Mouse (Mus musculus) G1E (cell line): Measurements from ENCODE around the gene Zfp687. TPM values are rescaled to one million over a fixed set of nuclear protein-coding genes. Genes with fewer than 3 reads are reported as not detected.

ENCODE experiments used
- ATAC-seq: 2 replicates; pipeline ENCODE4 v1.8.0; 2016; ENCODE audit warnings: mild to moderate bottlenecking; ENCODE audit not compliant: insufficient number of reproducible peaks, poor library complexity, low FRiP score, severe bottlenecking; ENCODE audit errors: extremely low read depth
- DNase-seq: peaks from one replicate; pipeline ENCODE4 v3.0.0; 2012; ENCODE audit warnings: low spot score
- H3K27me3 ChIP-seq: 2 replicates; pipeline ENCODE4 v1.6.1; 2012; ENCODE audit warnings: mild to moderate bottlenecking, low read length, inconsistent platforms; ENCODE audit not compliant: insufficient read depth
- H3K36me3 ChIP-seq: replicated peaks from 2 replicates; pipeline ENCODE3; 2012; ENCODE audit warnings: mild to moderate bottlenecking, inconsistent platforms
- H3K4me1 ChIP-seq: 2 replicates; pipeline ENCODE4 v1.6.1; 2012; ENCODE audit warnings: low read depth, low read length, inconsistent platforms, mixed read lengths; ENCODE audit not compliant: insufficient read depth
- H3K4me3 ChIP-seq: 2 replicates; pipeline ENCODE4 v1.5.1; 2012; ENCODE audit warnings: low read depth, mild to moderate bottlenecking, inconsistent platforms, low read length, moderate library complexity, mixed read lengths
- H3K9me3 ChIP-seq: replicated peaks from 2 replicates; pipeline ENCODE4 v1.6.1; 2012; ENCODE audit warnings: inconsistent platforms
- CTCF ChIP-seq: IDR thresholded peaks from 2 replicates; pipeline ENCODE4 v1.5.1; 2012; ENCODE audit warnings: low read depth, low read length, inconsistent platforms, mixed read lengths
- GATA1 ChIP-seq: IDR thresholded peaks from 2 replicates; pipeline ENCODE4 v1.6.1; 2012; ENCODE audit warnings: borderline replicate concordance, low read length, inconsistent platforms, mixed read lengths
- GATA2 ChIP-seq: IDR thresholded peaks from 2 replicates; pipeline ENCODE4 v1.6.1; 2012; ENCODE audit warnings: low read depth, low read length, inconsistent platforms, borderline replicate concordance
- POLR2AphosphoS5 ChIP-seq: IDR thresholded peaks from 2 replicates; pipeline ENCODE4 v1.6.1; 2012; ENCODE audit warnings: low read depth, low read length, inconsistent platforms; ENCODE audit not compliant: insufficient replicate concordance
- TAL1 ChIP-seq: conservative IDR thresholded peaks from 2 replicates; pipeline ENCODE4 v1.6.1; 2012; ENCODE audit warnings: low read depth, low read length, inconsistent platforms, mixed read lengths
- polyA plus RNA-seq: library from polyadenylated mRNA; stranded (reverse); fragments of >175 nt; gene quantifications from 2 replicates; pipeline ENCODE4 v1.2.3, GENCODE M21; 2012
- total RNA-seq, 2 experiments: library from RNA; stranded (forward) in 1 of 2; stranded (reverse) in 1 of 2; fragments of 200-1000 nt in 1 of 2; fragments of >200 nt in 1 of 2; fragmentation: Nextera tagmentation in 1 of 2; gene quantifications; 2 replicates each; pipeline ENCODE4 v1.2.3; 2014 to 2017

The Zfp687 gene
- total RNA-seq (2014; fragmentation: Nextera tagmentation) (44.7 and 52.9 TPM in 2 replicates), total RNA-seq (2017) (22.4 and 27.5 TPM in 2 replicates), polyA plus RNA-seq (64.0 and 72.5 TPM in 2 replicates)

DNA sequence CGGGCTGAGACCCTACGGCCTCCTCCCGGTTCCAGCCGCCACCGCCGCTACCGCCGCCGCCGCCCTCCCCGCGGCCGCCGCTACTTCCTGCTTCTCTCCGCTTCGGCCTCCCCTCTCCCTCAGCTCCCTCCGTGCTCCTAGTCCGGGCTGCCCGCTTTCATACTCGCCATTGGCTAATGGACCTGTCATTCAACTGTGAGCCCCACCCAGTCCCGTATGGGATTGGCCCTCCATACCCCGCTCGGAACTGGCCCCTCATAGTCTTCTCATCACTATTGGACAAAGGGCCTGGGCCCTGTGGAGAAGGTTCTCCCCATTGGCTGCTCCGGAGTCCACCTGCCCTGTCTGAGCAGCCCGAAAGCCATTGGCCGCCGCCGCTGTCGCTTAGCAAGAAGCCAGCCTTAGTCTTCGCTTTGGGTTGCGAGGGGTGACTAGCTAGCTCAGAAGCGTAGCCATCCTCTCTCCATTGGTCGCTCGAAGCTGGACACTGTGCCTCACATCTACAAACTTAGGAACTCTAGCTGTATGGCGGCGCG, at the start of gene Zfp687:
TSS of gene Zfp687 (minus strand) at position 112 of the 536 bp plus-strand sequence.
- Histone ChIP-seq H3K36me3 (peaks cover 56% of the 10 kb centered on the region), H3K9me3 (no peaks in the 10 kb centered on the region), H3K4me1 (peaks cover 51% of the 10 kb centered on the region), H3K4me3 (peak within 1 kb of the TSS; percentile 78), H3K27me3 (no peaks in the 10 kb centered on the region)
- peak; percentile 100 for DNase-seq
- peak; percentile 89 for ATAC-seq
- no peak for TF ChIP-seq TAL1

DNA sequence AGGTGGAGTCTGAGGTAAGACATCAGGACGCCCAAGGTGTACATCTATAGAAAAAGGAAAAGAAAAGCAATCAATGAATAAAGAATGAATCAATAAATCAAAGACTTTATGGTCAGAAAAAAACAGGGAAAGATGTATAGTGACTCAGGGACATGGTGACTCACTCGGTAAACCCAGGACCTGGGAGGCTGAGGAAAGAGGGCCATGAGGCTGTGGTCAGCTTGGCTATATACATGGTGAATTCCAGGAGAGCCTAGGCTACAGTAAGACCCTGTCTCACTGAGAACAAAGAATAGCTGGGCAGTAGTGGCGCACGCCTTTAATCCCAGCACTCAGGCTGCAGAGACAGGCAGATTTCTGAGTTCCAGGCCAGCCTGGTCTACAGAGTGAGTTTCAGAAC, 48.5 kb upstream of the Zfp687 start:
- no peak for ATAC-seq
- H3K9me3 ChIP-seq = no peaks in the 10 kb centered on the region
- DNase-seq = no peak
- H3K27me3 ChIP-seq = no peaks in the 10 kb centered on the region
- peaks cover 3% of the 10 kb centered on the region; the same call in 1 of the 2 replicates for H3K4me1 ChIP-seq
- H3K4me3 ChIP-seq = no peak overlapping the region
- H3K36me3 ChIP-seq = peaks cover 97% of the 10 kb centered on the region
- TF ChIP-seq GATA1 (no peak), CTCF (no peak), TAL1 (no peak)

DNA sequence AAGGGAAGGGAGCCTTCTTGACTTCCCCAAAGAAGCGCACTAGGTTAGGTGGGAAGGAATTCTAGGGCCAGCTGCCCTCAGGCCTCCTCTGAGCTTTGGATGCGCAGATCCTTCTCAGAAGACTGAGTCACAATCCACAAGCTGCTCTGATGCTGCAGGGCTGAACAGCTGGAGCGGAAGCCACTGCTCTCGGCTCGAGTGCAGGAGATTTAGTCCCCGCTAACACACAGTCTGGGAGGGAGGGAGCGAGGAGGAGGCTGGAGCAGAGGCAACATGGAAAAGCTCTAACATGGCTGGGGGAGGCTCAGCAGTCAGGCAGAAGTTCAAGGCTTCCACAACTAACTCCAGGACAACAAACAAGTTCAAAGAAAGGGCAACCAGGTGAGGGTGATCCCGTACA, 42.8 kb upstream of the Zfp687 start:
- peaks cover 25% of the 10 kb centered on the region for H3K4me1 ChIP-seq
- TF ChIP-seq TAL1 (no peak), POLR2AphosphoS5 (no peak)
- no peak overlapping the region for H3K4me3 ChIP-seq
- no peaks in the 10 kb centered on the region for H3K27me3 ChIP-seq
- ATAC-seq (no peak), DNase-seq (no peak)
- no peaks in the 10 kb centered on the region for H3K9me3 ChIP-seq
- peaks cover 63% of the 10 kb centered on the region for H3K36me3 ChIP-seq

DNA sequence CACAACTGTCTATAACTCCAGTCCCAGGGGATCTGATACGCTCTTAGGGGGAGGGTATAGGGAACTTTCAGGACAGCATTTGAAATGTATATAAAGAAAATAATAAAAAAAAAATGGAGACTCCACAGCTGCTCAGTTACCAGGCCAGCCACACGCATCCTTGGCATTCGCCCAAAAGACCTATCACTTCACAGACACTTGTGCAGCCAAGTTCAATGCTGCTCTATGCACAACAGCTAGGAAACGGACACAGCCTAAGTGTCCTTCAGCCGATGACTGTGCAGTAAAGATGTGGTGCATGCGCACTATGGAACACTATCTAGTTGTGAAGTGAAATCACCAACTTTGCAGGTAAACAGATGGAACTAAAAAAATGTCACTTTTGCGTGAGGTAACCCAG, 41.0 kb upstream of the Zfp687 start:
- DNase-seq (no peak), ATAC-seq (no peak)
- Histone ChIP-seq H3K9me3 (no peaks in the 10 kb centered on the region), H3K4me1 (peaks cover 31% of the 10 kb centered on the region), H3K27me3 (no peaks in the 10 kb centered on the region), H3K4me3 (no peak overlapping the region), H3K36me3 (peaks cover 46% of the 10 kb centered on the region)
- TF ChIP-seq POLR2AphosphoS5 (no peak), GATA1 (no peak), GATA2 (no peak), CTCF (no peak)

DNA sequence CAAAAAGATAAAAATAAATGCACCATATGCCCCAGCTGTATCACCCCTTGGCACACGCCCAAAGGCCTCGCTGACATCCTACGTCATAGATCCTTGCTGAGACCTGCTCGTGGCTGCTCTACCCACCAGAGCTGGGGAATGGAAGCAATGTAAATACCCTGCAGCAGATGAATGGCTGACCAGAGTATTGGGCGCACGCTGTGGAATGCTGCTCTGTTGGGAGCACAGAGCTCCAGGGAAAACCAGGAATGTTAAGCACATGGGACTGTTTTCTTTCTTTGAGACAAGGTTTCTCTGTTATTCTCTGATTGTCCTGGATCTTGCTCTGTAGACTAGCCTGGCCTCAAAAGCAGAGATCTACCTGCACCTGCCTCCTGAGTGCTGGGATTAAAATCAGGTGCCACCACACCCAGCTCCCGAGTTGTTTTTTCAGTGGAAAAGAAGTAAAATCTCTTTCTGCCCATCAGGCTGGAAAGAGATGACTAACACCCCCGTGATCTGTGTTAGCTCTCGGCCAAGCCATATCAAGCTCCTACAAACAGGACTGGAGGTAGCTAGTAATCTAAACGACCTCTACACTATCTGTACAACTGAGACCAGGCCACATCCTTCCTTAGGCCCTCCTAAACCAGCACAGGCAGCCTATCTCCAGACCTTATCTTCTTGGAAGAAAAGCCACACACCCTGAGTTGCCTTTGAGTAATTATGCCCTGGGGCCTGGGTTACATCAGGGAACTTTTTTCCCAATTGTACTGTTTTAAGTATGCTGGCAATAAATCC, 39.4 kb upstream of the Zfp687 start:
- DNase-seq = no peak
- Histone ChIP-seq H3K4me3 (peak overlapping the region; percentile 2; the same call in 1 of the 2 replicates), H3K9me3 (no peaks in the 10 kb centered on the region), H3K4me1 (peaks cover 34% of the 10 kb centered on the region), H3K36me3 (peaks cover 30% of the 10 kb centered on the region), H3K27me3 (peaks cover 5% of the 10 kb centered on the region)
- TF ChIP-seq POLR2AphosphoS5 (no peak), TAL1 (no peak), CTCF (no peak), GATA2 (no peak), GATA1 (no peak)
- peak; percentile 85 for ATAC-seq

DNA sequence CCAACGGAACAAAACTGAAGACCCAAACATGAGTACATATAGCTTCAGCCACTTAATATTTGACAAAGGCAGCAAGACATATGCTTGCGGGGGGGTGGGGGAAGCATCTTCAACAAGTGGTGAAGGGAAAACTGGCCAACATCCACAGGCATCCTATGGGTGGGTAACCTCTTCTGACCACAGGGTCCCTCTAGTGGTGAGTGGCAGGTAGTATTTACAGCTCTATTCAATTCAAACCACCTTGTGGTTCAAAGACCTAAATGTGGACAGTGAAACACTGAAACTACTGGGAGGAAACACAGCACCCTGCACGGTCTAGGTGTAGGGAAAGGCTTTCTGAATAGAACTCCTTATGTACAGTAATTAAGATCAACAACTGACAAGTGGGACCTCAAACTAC, 38.5 kb upstream of the Zfp687 start:
- peak; percentile 20 for DNase-seq
- H3K4me1 ChIP-seq = peaks cover 34% of the 10 kb centered on the region

DNA sequence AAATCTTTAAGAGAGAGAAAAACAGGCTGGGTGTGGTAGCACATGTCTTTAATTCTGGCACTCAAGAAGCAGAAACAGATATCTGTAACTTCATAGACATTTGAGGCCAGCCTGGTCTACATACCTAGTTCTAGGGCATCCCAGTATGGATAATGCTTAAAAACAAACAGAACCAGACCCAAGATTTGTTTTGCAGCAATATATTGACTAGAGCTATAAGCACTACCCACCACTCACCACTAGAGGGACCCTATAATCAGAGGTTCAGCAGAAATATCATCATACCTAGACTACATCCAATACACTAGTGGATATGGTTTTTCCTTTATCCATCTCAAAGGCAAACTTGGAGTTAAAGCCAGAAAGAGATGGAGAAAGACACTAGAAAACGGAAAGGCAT, 37.7 kb upstream of the Zfp687 start:
- Histone ChIP-seq H3K9me3 (no peaks in the 10 kb centered on the region), H3K36me3 (peaks cover 14% of the 10 kb centered on the region), H3K4me3 (no peak overlapping the region), H3K4me1 (peaks cover 37% of the 10 kb centered on the region), H3K27me3 (peaks cover 18% of the 10 kb centered on the region)
- DNase-seq (no peak), ATAC-seq (no peak)
- TF ChIP-seq CTCF = peak; percentile 95
- no peak for TF ChIP-seq POLR2AphosphoS5

More for the DNA sequence above, 38.5 kb upstream of the Zfp687 start:
- TF ChIP-seq GATA1 (no peak), CTCF (peak; percentile 94)
- ATAC-seq = 0 out of 2 replicates have a peak, but pooled peaks have one; percentile 38
- Histone ChIP-seq H3K27me3 (peaks cover 13% of the 10 kb centered on the region), H3K9me3 (no peaks in the 10 kb centered on the region), H3K36me3 (peaks cover 20% of the 10 kb centered on the region), H3K4me3 (no peak overlapping the region)
